Mouse (Mus musculus) embryonic fibroblast, embryonic 13.5 days (primary cell): ENCODE data around the gene Siglece.

Source experiments
- CTCF ChIP-seq: IDR thresholded peaks from 2 replicates; pipeline ENCODE4 v1.5.1; 2011; ENCODE audit warnings: mild to moderate bottlenecking, control low read depth, low read length, moderate library complexity, borderline replicate concordance; ENCODE audit not compliant: insufficient read depth
- POLR2A ChIP-seq: IDR thresholded peaks from 2 replicates; pipeline ENCODE4 v1.6.1; 2011; ENCODE audit warnings: low read depth, mild to moderate bottlenecking, control low read depth, low read length, moderate library complexity

- TF ChIP-seq CTCF (no peak), POLR2A (no peak)
Measured at GRCm38 (mm10) chr7:43623819-43624218, 36.1 kb downstream of the Siglece start.
